Mouse (Mus musculus) limb, embryonic 12.5 days (tissue): ENCODE data around the gene Fam71e1. TPM values are rescaled to one million over a fixed set of nuclear protein-coding genes. Genes with fewer than 3 reads are reported as not detected.

Experiments
- ATAC-seq: fragments of 200-750 bp; cut with Nextera tagmentation; 2 replicates; pipeline ENCODE4 v1.8.0; 2017; ENCODE audit warnings: low read depth, moderate TSS enrichment; ENCODE audit not compliant: insufficient number of reproducible peaks, insufficient read depth, low FRiP score, low TSS enrichment
- H3K27ac ChIP-seq: fragments of 300-500 bp; sonication (generic); 2 replicates; pipeline ENCODE4 v1.5.1; 2016; ENCODE audit warnings: mild to moderate bottlenecking, moderate library complexity
- H3K27me3 ChIP-seq: fragments of 300-500 bp; sonication (generic); 2 replicates; pipeline ENCODE4 v1.6.1; 2016; ENCODE audit warnings: mild to moderate bottlenecking, moderate library complexity
- H3K36me3 ChIP-seq: fragments of 300-500 bp; sonication (generic); 2 replicates; pipeline ENCODE4 v1.6.1; 2016; ENCODE audit warnings: mild to moderate bottlenecking, moderate library complexity
- H3K4me1 ChIP-seq: fragments of 300-500 bp; sonication (generic); replicated peaks from 2 replicates; pipeline ENCODE4 v1.6.1; 2016
- H3K4me2 ChIP-seq: fragments of 300-500 bp; sonication (generic); 2 replicates; pipeline ENCODE4 v1.6.1; 2016; ENCODE audit warnings: mild to moderate bottlenecking, moderate library complexity
- H3K4me3 ChIP-seq: fragments of 300-500 bp; sonication (generic); replicated peaks from 2 replicates; pipeline ENCODE4 v1.5.1; 2016; ENCODE audit warnings: mild to moderate bottlenecking
- H3K9ac ChIP-seq: fragments of 300-500 bp; sonication (generic); replicated peaks from 2 replicates; pipeline ENCODE4 v1.6.1; 2016; ENCODE audit warnings: mild to moderate bottlenecking, moderate library complexity
- H3K9me3 ChIP-seq: fragments of 300-500 bp; sonication (generic); 2 replicates; pipeline ENCODE4 v1.6.1; 2016; ENCODE audit warnings: mild to moderate bottlenecking, moderate library complexity
- WGBS: fragments of 180-500 bp; shearing (Covaris S2); methylation state at CpG from one replicate; pipeline ENCODE4 v1.1.7; 2016; 5-methylcytosine and 5-hydroxymethylcytosine counted together
- polyA plus RNA-seq: library from polyadenylated mRNA; unstranded; fragments of >200 nt; fragmentation: Nextera tagmentation; extraction: Ambion mirVana; gene quantifications from 2 replicates; pipeline ENCODE4 v1.2.1, GENCODE M21; 2016

The Fam71e1 gene
- polyA plus RNA-seq, 1 experiment from 2014 or later, result 19.0 TPM

DNA sequence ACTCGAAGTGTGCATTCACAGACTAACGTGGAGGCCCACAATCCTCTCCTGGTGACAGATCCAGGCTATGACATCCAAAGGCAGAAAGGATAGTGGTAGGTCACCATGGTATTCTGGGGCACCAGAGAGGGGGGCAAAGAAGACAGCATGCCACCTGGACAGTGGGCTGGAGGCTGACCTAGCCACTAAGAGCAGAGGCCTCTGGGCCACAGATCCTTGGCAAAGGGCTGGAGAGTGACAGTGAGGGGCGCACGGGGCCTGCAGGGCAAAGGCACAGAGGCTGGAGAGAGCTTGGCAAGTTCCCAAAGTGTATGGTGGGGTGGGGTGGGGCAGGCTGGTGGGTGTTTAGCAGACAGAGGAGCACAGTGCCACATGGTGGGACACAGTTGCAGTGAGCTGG lies 6.1 kb upstream of the Fam71e1 start:
- Histone ChIP-seq H3K4me1 (peaks cover 9% of the 10 kb centered on the region), H3K4me3 (no peak overlapping the region), H3K27me3 (no peaks in the 10 kb centered on the region), H3K27ac (no peak overlapping the region), H3K9me3 (no peaks in the 10 kb centered on the region), H3K36me3 (peaks cover 64% of the 10 kb centered on the region), H3K4me2 (no peak overlapping the region), H3K9ac (no peak overlapping the region)
- no peak for ATAC-seq
- 97% methylated on average over 4 of the region's 4 CpGs for WGBS

- Histone ChIP-seq H3K27me3 (no peaks in the 10 kb centered on the region), H3K4me1 (peaks cover 14% of the 10 kb centered on the region), H3K9ac (no peak overlapping the region), H3K27ac (no peak overlapping the region), H3K36me3 (peaks cover 64% of the 10 kb centered on the region), H3K4me3 (no peak overlapping the region), H3K9me3 (no peaks in the 10 kb centered on the region), H3K4me2 (no peak overlapping the region)
- WGBS, result 93% methylated on average over 5 of the region's 5 CpGs
- no peak for ATAC-seq
Measured at GRCm38 (mm10) chr7:44491391-44491790, 5.0 kb upstream of the Fam71e1 start.

DNA sequence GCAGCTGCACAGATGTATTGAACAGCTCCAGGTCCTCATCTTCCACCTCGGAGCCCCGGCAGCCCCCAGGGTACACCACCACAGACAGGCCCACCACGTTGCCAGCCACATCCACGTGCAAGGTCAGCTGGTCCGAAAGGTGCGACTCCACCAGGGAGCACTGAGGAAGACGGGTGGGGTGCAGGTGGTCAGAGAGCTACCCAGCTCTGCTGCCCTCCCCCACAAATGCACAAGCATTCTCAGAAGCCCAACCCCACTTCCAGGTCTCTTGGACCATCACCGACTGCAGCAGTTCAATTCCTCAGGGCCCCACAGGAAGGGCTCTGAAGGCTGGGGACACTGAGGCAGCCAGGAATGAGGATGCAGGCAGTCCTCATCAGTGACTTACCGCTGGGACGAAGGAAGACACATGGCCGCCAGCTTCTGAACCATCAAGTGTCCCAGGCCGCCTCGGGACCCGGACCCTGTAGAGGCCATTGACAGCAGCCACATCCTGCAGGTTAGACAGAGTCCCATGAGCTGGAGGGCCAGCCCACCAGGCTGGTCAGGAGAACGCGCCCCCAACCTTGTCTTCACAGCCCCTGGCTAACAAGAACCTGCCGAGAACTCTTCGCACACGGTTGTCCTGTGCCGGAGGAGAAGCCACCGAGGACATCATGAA lies 4.1 kb upstream of the Fam71e1 start:
- 94% methylated on average over 21 of the region's 21 CpGs for WGBS
- Histone ChIP-seq H3K27me3 (no peaks in the 10 kb centered on the region), H3K4me2 (no peak overlapping the region), H3K4me3 (no peak overlapping the region), H3K4me1 (peaks cover 17% of the 10 kb centered on the region), H3K27ac (no peak overlapping the region), H3K36me3 (peaks cover 64% of the 10 kb centered on the region), H3K9me3 (no peaks in the 10 kb centered on the region), H3K9ac (no peak overlapping the region)
- ATAC-seq, result no peak

DNA sequence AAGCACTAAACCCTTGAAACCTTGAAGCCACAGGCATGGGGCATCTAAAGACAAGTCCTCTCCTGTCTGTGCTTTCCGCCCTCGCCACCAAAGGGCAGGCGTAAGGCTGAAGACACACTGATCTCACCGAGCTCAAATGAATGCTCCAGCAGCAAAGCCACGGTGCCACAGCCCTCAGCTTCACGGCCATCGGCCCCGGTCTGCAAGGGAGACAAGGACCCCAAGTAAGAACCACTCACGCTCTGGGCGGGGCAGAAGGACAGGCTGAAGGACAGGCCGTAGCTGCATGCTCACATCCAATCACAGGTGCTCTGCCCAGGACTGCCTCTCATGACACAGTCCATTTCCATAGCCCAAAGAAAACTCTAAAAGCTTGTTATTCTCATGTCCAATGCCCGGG lies 1.7 kb upstream of the Fam71e1 start:
- Histone ChIP-seq H3K27ac (no peak overlapping the region), H3K4me1 (peaks cover 20% of the 10 kb centered on the region), H3K27me3 (peaks cover 5% of the 10 kb centered on the region; the same call in 1 of the 2 replicates), H3K9me3 (no peaks in the 10 kb centered on the region), H3K4me2 (no peak overlapping the region), H3K9ac (no peak overlapping the region), H3K36me3 (peaks cover 56% of the 10 kb centered on the region), H3K4me3 (no peak overlapping the region)
- no peak for ATAC-seq
- 94% methylated on average over 12 of the region's 12 CpGs for WGBS

DNA sequence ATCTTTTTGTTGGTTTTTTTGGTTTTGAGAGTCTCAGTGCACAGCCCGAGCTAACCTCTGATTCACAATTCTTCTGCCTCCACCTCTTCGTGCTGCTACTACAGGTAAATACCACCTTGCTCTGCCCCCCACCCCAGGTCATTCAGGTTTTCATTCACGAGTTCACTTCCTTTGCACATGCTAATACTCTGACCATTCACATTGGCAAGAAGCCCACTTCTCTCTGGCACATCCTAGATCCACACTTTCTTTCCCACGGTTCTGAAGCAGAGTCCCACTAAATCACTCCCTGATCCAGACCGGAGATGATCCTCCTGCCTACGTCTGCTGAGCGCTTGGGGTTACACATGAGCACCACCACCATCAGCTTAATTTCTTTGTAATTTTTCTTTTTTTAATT lies 1.3 kb upstream of the Fam71e1 start:
- 88% methylated on average over 7 of the region's 7 CpGs for WGBS
- Histone ChIP-seq H3K36me3 (peaks cover 52% of the 10 kb centered on the region), H3K27ac (no peak overlapping the region), H3K4me2 (peak overlapping the region; percentile 76), H3K4me1 (peaks cover 20% of the 10 kb centered on the region), H3K9ac (peak overlapping the region; percentile 86), H3K9me3 (no peaks in the 10 kb centered on the region), H3K4me3 (peak overlapping the region; percentile 70), H3K27me3 (peaks cover 5% of the 10 kb centered on the region)
- no peak for ATAC-seq

DNA sequence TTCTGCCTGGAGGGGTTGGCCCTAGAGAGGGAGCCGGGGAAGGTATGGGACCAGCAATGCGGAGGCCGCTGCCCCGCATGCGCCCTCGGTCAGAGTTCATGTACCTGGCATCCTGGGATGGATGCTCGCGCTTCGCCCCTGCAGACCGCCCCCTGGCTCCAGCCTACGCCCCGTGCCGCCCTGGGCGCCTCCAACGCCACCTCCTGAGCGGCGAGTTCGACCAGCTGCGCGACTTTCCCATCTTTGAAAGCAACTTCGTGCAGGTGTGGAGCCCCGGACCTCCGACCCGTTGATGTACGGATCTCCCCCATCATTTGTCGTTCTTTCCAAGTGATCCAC lies 359 bp downstream of the Fam71e1 start:
- Histone ChIP-seq H3K27me3 (peaks cover 16% of the 10 kb centered on the region), H3K4me3 (peak overlapping the region; percentile 70), H3K27ac (peak overlapping the region; percentile 96), H3K9ac (peak overlapping the region; percentile 78), H3K9me3 (no peaks in the 10 kb centered on the region), H3K4me2 (peak overlapping the region; percentile 76), H3K36me3 (peaks cover 35% of the 10 kb centered on the region), H3K4me1 (peaks cover 20% of the 10 kb centered on the region)
- ATAC-seq, result no peak
- WGBS, result under 1% methylated on average over 25 of the region's 26 CpGs

DNA sequence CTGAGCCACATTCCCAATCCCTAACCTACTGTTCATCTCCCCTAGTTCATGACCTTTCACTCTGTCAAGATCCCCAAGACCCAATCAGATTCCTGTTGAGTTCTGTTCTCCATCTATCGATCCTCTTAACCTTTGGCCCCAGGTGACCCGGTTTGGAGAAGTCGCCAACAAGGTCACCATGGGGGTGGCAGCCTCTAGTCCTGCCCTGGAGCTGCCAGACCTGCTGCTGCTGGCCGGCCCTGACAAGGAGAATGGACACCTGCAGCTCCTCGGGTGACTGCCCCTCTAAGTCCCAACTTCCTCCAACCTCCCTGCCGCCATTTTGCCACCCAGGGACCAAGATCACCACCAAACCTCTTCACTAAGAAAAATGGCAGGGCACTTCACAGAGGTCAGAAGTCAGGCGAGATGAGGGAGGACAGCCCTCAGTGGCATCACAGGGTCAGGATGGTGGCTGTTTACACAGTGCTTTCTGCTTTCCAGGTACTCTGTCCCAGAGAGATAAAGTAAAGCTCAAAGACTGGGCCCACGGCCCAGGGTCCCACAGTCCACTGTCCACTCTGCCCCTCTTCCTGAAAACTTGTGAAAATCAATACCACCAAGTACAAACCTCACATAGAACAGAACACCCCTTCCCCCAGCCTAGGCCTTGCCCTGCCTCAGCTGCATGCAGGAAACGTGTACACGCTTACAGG lies 1.1 kb downstream of the Fam71e1 start:
- peak overlapping the region; percentile 96; the same call in 1 of the 2 replicates for H3K27ac ChIP-seq
- peaks cover 27% of the 10 kb centered on the region for H3K36me3 ChIP-seq
- no peak for ATAC-seq
- no peaks in the 10 kb centered on the region for H3K9me3 ChIP-seq
- H3K27me3 ChIP-seq, result peaks cover 16% of the 10 kb centered on the region
- H3K4me3 ChIP-seq, result peak overlapping the region; percentile 70
- peak overlapping the region; percentile 76 for H3K4me2 ChIP-seq
- H3K4me1 ChIP-seq, result peaks cover 20% of the 10 kb centered on the region
- H3K9ac ChIP-seq, result no peak overlapping the region
- WGBS, result 84% methylated on average over 10 of the region's 10 CpGs

DNA sequence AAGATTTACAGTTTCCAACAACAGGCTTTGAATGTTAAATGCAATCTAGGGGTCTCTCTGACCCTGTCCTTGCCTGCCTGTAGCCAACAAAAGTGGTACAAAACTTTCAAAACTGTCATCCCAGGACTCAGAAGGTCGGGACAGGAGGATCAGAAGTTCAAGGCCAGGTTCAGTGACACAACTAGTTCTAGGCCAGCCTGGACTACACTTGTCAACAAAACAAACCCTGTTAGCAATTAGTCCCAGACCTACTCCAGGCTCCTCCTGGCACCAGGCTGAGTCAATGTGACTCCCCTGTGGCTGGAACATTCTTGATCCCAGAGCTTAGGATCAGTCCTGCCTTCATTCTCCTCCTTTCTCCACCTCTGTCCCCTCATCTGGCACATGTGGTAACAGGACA lies 2.5 kb downstream of the Fam71e1 start:
- Histone ChIP-seq H3K9me3 (no peaks in the 10 kb centered on the region), H3K4me2 (no peak overlapping the region), H3K4me3 (no peak overlapping the region), H3K27ac (no peak overlapping the region), H3K9ac (no peak overlapping the region), H3K4me1 (peaks cover 20% of the 10 kb centered on the region), H3K36me3 (peaks cover 13% of the 10 kb centered on the region), H3K27me3 (peaks cover 16% of the 10 kb centered on the region)
- ATAC-seq, result no peak
- 74% methylated on average over 1 of the region's 1 CpGs for WGBS

GRCm38 (mm10) chr7:44500046-44500445 lies 3.7 kb downstream of the Fam71e1 start:
- H3K36me3 ChIP-seq, result peaks cover 4% of the 10 kb centered on the region; the same call in 1 of the 2 replicates
- peaks cover 5% of the 10 kb centered on the region; the same call in 1 of the 2 replicates for H3K9me3 ChIP-seq
- no peak for ATAC-seq
- no peak overlapping the region for H3K27ac ChIP-seq
- H3K4me1 ChIP-seq, result peaks cover 13% of the 10 kb centered on the region
- peaks cover 16% of the 10 kb centered on the region for H3K27me3 ChIP-seq
- H3K9ac ChIP-seq, result no peak overlapping the region
- H3K4me2 ChIP-seq, result no peak overlapping the region
- H3K4me3 ChIP-seq, result no peak overlapping the region
- 55% methylated on average over 20 of the region's 20 CpGs for WGBS

- peaks cover 5% of the 10 kb centered on the region; the same call in 1 of the 2 replicates for H3K9me3 ChIP-seq
- peaks cover 5% of the 10 kb centered on the region; the same call in 1 of the 2 replicates for H3K4me1 ChIP-seq
- H3K27me3 ChIP-seq, result peaks cover 16% of the 10 kb centered on the region
- no peak overlapping the region for H3K9ac ChIP-seq
- no peak for ATAC-seq
- peaks cover 4% of the 10 kb centered on the region; the same call in 1 of the 2 replicates for H3K36me3 ChIP-seq
- no peak overlapping the region for H3K27ac ChIP-seq
- H3K4me3 ChIP-seq, result no peak overlapping the region
- 40% methylated on average over 5 of the region's 5 CpGs for WGBS
- H3K4me2 ChIP-seq, result no peak overlapping the region
Measured at GRCm38 (mm10) chr7:44501563-44502115, 5.3 kb downstream of the Fam71e1 start.

DNA sequence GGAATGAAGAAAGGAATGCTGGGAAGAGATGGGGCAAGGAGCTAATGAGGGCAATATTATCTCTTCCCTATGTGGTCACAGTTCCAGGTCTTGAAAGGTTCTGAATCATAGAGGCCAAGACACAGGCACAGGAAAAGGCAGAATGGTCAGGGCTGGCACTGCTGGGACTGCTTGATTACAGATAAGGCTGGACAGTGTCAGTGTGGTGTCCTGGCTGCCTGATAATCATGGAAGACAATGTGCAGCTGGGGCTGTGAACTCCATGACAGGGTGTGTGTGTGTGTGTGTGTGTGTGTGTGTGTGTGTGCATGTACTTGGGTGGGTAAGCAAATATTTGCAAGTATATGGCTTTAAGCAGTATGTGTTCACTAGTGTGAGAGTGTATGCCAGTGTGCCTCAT lies 11.1 kb downstream of the Fam71e1 start:
- Histone ChIP-seq H3K9me3 (peaks cover 6% of the 10 kb centered on the region; the same call in 1 of the 2 replicates), H3K4me1 (no peaks in the 10 kb centered on the region), H3K36me3 (no peaks in the 10 kb centered on the region), H3K4me2 (no peak overlapping the region), H3K4me3 (no peak overlapping the region), H3K27me3 (peaks cover 45% of the 10 kb centered on the region), H3K27ac (no peak overlapping the region), H3K9ac (no peak overlapping the region)
- no peak for ATAC-seq
